Mouse (Mus musculus) embryonic facial prominence, embryonic 11.5 days (tissue): Measurements from ENCODE around the gene Ctnnd2. TPM values are rescaled to one million over a fixed set of nuclear protein-coding genes. Genes with fewer than 3 reads are reported as not detected.

Experiments
- ATAC-seq: fragments of 200-750 bp; cut with Nextera tagmentation; replicated peaks from 2 replicates; pipeline ENCODE4 v1.8.0; 2017; ENCODE audit warnings: low read depth; ENCODE audit not compliant: insufficient number of reproducible peaks, low FRiP score, low TSS enrichment
- DNase-seq: peaks from one replicate; pipeline ENCODE4 v3.0.0-alpha.2; 2015; ENCODE audit warnings: low spot score
- H3K27ac ChIP-seq: fragments of 300-500 bp; sonication (generic); replicated peaks from 2 replicates; pipeline ENCODE4 v1.5.1; 2014; ENCODE audit warnings: mild to moderate bottlenecking, low read depth, low read length, control low read depth
- H3K27me3 ChIP-seq: fragments of 300-500 bp; sonication (generic); 2 replicates; pipeline ENCODE4 v1.6.1; 2014; ENCODE audit warnings: mild to moderate bottlenecking, low read length, moderate library complexity, mixed read lengths; ENCODE audit not compliant: control insufficient read depth, insufficient read depth
- H3K36me3 ChIP-seq: fragments of 300-500 bp; sonication (generic); replicated peaks from 2 replicates; pipeline ENCODE4 v1.6.1; 2014; ENCODE audit warnings: low read depth, mild to moderate bottlenecking, low read length, moderate library complexity, mixed read lengths; ENCODE audit not compliant: control insufficient read depth, insufficient read depth
- H3K4me1 ChIP-seq: fragments of 300-500 bp; sonication (generic); 2 replicates; pipeline ENCODE4 v1.6.1; 2014; ENCODE audit warnings: low read length, mixed read lengths; ENCODE audit not compliant: control insufficient read depth, insufficient read depth
- H3K4me2 ChIP-seq: fragments of 300-500 bp; sonication (generic); 2 replicates; pipeline ENCODE4 v1.6.1; 2014; ENCODE audit warnings: low read depth, mild to moderate bottlenecking, control low read depth, low read length, moderate library complexity
- H3K4me3 ChIP-seq: fragments of 300-500 bp; sonication (generic); 2 replicates; pipeline ENCODE4 v1.5.1; 2014; ENCODE audit warnings: low read depth, low read length, control low read depth
- H3K9ac ChIP-seq: fragments of 300-500 bp; sonication (generic); replicated peaks from 2 replicates; pipeline ENCODE4 v1.6.1; 2014; ENCODE audit warnings: mild to moderate bottlenecking, control low read depth, low read length
- H3K9me3 ChIP-seq: fragments of 300-500 bp; sonication (generic); replicated peaks from 2 replicates; pipeline ENCODE4 v1.6.1; 2016; ENCODE audit warnings: mild to moderate bottlenecking, low read length, inconsistent platforms, mixed read lengths; ENCODE audit not compliant: control insufficient read depth
- WGBS: fragments of 180-500 bp; shearing (Covaris S2); extraction: QIAGEN DNeasy Blood & Tissue Kit; methylation state at CpG from one replicate; pipeline ENCODE4 v1.1.7; 2014; 5-methylcytosine and 5-hydroxymethylcytosine counted together
- polyA plus RNA-seq: library from polyadenylated mRNA; unstranded; fragments of >200 nt; fragmentation: Nextera tagmentation; extraction: Ambion mirVana; gene quantifications from 2 replicates; pipeline ENCODE4 v1.2.1, GENCODE M21; 2014

Gene Ctnnd2
- polyA plus RNA-seq, 1 experiment from 2014 or later = 9.6 TPM

DNA sequence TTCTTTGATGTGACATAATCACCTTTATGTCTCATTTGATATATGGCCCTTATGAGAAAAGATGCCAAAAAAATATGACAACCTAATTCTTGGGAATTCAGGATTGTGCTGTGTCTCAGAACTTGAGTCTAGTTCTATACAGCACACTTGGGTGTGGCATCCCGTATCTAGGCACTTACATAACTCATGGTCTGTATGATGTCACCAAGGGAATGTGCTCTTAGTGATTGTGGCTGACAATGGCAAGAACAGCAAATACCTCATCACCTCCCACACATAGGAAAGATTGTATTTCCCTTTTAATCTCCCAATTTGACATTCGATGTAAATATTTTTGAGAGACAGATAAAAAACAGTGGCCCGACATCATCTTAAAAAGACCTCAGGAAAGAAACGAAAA lies 509.5 kb downstream of the Ctnnd2 start:
- ATAC-seq (no peak), DNase-seq (no peak)
- Histone ChIP-seq H3K4me3 (no peak overlapping the region), H3K36me3 (no peaks in the 10 kb centered on the region), H3K27ac (no peak overlapping the region), H3K9me3 (no peaks in the 10 kb centered on the region), H3K9ac (no peak overlapping the region), H3K4me1 (no peaks in the 10 kb centered on the region), H3K4me2 (no peak overlapping the region), H3K27me3 (no peaks in the 10 kb centered on the region)
- WGBS = 87% methylated on average over 4 of the region's 4 CpGs

DNA sequence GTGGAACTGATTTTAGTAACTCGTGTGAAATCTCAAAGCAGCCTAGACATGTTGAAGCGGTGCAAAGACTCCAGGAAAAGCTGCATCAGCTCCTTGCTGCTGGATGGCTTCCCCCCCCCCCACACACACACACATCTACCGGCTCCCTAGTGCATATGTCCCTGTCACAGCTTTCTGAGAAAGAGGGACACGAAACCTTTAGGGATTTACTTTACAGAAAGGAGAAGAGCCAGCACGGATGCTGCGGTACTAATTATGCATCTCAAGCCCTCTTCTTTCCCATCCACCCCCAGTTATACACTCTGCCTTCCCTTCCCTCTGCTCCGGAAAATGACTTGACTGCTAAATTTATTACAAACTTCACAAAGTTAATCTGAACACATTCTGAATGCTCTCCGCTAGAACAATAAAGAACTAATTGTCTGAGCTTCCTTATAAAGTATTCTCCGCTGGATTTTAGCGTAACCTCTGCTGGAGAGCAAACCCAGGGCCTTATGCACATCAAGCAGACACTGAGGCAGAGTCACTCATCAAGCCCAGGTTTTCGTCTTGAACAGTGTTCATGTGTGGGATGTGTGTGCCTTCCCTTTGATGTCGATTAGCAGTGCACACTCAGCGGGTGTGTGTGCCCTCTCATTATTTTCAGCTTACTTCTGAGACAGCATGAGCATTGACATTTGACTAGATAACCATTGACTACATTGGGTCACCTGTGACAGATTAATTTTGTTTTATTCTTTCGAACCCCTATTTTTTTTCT lies 510.1 kb downstream of the Ctnnd2 start:
- Histone ChIP-seq H3K27me3 (no peaks in the 10 kb centered on the region), H3K36me3 (no peaks in the 10 kb centered on the region), H3K4me3 (no peak overlapping the region), H3K4me2 (no peak overlapping the region), H3K9me3 (no peaks in the 10 kb centered on the region), H3K27ac (no peak overlapping the region), H3K4me1 (no peaks in the 10 kb centered on the region), H3K9ac (no peak overlapping the region)
- ATAC-seq = no peak
- no peak for DNase-seq
- WGBS = 84% methylated on average over 14 of the region's 14 CpGs

DNA sequence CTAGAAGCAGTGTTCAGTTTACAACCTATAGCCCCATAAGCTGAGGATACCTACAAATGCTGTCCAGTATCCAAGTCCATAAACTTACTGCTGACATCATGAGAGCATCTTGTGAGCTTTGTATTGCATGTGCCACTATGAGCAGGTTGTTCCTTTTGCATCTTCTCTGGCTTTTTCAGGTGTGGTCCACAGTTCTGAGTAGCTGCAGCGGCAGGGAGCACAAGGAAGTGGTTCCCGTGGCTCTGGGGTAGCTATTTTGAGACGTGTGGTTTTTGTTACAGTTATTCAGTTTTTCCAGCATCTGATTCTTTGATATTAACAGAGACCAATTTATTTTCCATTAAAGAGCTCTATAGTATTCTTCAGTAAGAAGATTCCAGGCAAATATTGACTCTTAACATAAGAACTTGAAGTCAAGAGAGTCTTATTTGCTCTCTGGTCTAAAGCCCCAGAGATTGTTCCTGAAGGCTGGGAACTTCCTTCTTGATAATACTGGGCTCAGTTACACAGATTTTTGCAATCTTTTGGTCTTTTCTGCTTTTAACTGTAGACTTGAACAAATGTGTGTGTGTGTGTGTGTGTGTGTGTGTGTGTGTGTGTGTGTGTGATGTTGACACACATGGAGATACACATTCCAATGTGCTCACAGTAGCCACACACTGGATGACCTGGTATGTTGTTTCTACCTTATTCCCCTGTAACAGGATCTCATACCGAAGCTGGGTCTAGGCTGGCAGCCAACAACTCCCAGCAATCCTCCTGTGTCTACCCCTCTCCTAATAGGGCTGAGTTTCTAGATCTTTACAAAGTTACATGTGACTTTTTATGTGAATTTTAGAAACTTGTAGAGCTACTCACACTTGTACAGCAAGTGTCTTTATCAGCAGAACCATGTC lies 514.1 kb downstream of the Ctnnd2 start:
- Histone ChIP-seq H3K36me3 (no peaks in the 10 kb centered on the region), H3K27ac (no peak overlapping the region), H3K9me3 (no peaks in the 10 kb centered on the region), H3K9ac (no peak overlapping the region), H3K4me3 (no peak overlapping the region), H3K4me1 (no peaks in the 10 kb centered on the region), H3K27me3 (no peaks in the 10 kb centered on the region), H3K4me2 (no peak overlapping the region)
- no peak for DNase-seq
- WGBS = 65% methylated on average over 4 of the region's 4 CpGs
- no peak for ATAC-seq

DNA sequence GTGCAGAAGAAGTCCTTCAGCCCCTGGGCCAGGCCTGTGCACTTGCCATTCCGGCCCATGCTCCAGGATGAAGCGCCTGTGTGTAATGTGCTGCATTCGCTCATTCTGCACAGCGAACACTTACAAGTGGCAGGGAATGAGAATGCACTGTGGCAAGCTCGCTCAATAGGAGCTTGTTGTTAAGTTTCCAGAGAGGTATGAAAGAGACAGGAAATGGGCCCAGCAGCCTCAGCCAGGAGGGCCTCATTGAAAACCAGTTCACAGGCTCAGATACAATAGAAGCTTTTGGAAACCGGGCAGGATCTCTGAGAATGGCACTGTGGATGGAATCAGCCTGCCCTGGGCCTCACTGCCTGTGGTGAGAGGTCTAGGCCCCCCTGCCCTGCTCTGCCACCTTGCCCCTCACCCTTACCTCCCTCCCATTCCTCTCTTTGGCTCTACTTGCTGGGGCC lies 521.4 kb downstream of the Ctnnd2 start:
- peak; percentile 76; the same call in 1 of the 2 replicates for ATAC-seq
- no peak overlapping the region for H3K4me2 ChIP-seq
- DNase-seq = peak; percentile 12
- no peak overlapping the region for H3K27ac ChIP-seq
- H3K4me3 ChIP-seq = no peak overlapping the region
- no peak overlapping the region for H3K9ac ChIP-seq
- H3K9me3 ChIP-seq = no peaks in the 10 kb centered on the region
- no peaks in the 10 kb centered on the region for H3K27me3 ChIP-seq
- H3K36me3 ChIP-seq = no peaks in the 10 kb centered on the region
- WGBS = 46% methylated on average over 6 of the region's 6 CpGs
- H3K4me1 ChIP-seq = no peaks in the 10 kb centered on the region

DNA sequence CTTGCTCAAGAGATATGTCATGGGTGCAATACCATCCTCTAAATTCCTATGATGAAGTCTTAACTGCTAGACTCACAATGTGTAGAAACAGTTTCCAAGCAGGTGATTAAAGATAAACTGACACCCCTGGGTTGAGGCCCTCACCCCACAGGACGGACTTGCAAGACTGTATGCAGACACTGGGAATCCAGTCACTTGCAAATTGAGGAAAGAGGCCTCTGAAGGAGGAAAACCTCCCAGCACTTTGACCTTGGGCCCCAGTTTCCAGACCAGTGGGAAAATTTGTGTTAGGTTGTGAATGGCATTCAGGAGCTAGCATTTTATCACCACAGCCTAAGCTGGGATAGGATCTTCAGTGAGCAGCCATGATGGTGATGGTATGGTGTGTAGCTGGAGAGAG lies 521.9 kb downstream of the Ctnnd2 start:
- no peak overlapping the region for H3K27ac ChIP-seq
- H3K4me1 ChIP-seq = no peaks in the 10 kb centered on the region

DNA sequence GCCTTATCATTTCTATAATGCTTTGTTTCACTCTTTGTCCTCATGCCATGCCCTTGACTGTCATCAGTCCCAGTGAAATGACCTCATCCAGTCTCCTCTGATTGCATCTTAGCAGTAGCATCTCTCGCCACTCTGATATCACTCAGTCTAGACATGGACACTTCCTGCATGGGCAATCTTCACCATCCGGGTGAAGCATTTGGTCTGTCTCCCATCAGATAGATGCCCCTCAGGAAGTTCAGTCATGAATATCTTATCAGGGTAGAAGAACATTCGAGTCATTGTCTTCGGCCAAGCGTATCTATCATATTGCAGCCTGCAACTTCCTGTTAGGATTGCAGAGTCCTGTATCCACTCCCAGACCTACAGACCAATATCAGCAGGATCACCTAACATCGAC lies 523.5 kb downstream of the Ctnnd2 start:
- no peak for ATAC-seq
- 88% methylated on average over 6 of the region's 6 CpGs for WGBS

More for the DNA sequence above, 521.9 kb downstream of the Ctnnd2 start:
- no peak overlapping the region for H3K4me3 ChIP-seq
- WGBS = 72% methylated on average over 1 of the region's 1 CpGs
- no peaks in the 10 kb centered on the region for H3K27me3 ChIP-seq
- H3K36me3 ChIP-seq = no peaks in the 10 kb centered on the region
- no peak overlapping the region for H3K4me2 ChIP-seq
- DNase-seq = no peak
- no peaks in the 10 kb centered on the region for H3K9me3 ChIP-seq
- no peak overlapping the region for H3K9ac ChIP-seq
- no peak for ATAC-seq

DNA sequence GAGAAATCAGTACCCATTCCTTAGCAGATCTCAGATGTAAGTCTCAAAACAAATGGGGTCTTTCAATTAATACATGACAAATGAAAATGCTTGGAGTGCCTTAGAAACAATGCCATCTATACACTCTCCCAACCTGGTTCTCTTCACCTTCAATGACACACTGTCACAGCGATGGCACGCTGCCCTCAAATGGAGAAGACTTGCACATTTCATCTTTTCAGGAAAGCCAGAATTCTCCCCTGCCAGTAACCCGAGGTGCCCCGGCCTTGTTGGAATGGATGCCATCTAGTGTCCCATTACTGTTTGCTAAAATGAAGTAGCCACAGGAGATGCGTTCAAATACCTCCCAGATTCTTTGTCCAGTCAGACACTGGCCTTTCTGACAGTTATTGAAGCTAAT lies 525.0 kb downstream of the Ctnnd2 start:
- Histone ChIP-seq H3K4me3 (no peak overlapping the region), H3K9me3 (no peaks in the 10 kb centered on the region), H3K4me1 (no peaks in the 10 kb centered on the region), H3K36me3 (no peaks in the 10 kb centered on the region), H3K27ac (no peak overlapping the region), H3K4me2 (no peak overlapping the region), H3K9ac (no peak overlapping the region), H3K27me3 (no peaks in the 10 kb centered on the region)
- ATAC-seq (no peak), DNase-seq (no peak)
- 73% methylated on average over 5 of the region's 5 CpGs for WGBS

More for the DNA sequence above, 523.5 kb downstream of the Ctnnd2 start:
- no peak overlapping the region for H3K4me3 ChIP-seq
- H3K27me3 ChIP-seq = no peaks in the 10 kb centered on the region
- no peak for DNase-seq
- no peaks in the 10 kb centered on the region for H3K9me3 ChIP-seq
- H3K27ac ChIP-seq = no peak overlapping the region
- H3K4me2 ChIP-seq = no peak overlapping the region
- no peaks in the 10 kb centered on the region for H3K36me3 ChIP-seq
- no peak overlapping the region for H3K9ac ChIP-seq
- H3K4me1 ChIP-seq = no peaks in the 10 kb centered on the region

DNA sequence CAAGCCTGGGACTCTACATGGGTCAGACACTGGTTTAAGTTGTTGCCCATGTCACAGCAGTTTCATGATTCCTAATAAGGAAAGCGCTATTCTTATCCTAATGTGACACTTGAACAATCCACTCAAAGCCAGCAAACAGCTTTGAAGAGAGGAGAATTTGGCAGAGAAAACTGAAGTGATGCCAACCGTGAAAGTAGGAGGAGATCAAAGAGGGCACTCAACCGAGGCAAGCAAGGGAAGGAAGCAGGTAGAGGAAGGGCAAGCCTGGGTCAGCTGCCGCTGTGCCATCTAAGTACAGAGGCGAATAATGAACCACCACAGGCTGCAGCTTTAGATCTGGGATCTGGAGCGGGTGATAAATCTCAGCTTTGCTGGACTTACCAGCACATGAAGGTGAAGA lies 528.4 kb downstream of the Ctnnd2 start:
- 75% methylated on average over 6 of the region's 6 CpGs for WGBS
- no peak overlapping the region for H3K9ac ChIP-seq
- no peaks in the 10 kb centered on the region for H3K9me3 ChIP-seq
- ATAC-seq (no peak), DNase-seq (no peak)
- H3K36me3 ChIP-seq = no peaks in the 10 kb centered on the region
- H3K4me2 ChIP-seq = no peak overlapping the region
- no peak overlapping the region for H3K27ac ChIP-seq
- H3K27me3 ChIP-seq = no peaks in the 10 kb centered on the region
- H3K4me1 ChIP-seq = no peaks in the 10 kb centered on the region
- no peak overlapping the region for H3K4me3 ChIP-seq
